Mouse (Mus musculus): Measurements from ENCODE around the gene Aff1. TPM values are rescaled to one million over a fixed set of nuclear protein-coding genes. Genes with fewer than 3 reads are reported as not detected.
A peak's percentile ranks its signal among the peaks of the same experiment; 100 is the strongest.

The Aff1 gene
- polyA plus RNA-seq, 1 experiment from 2014 or later: 6.8 TPM

- no peak overlapping the region for H3K27ac ChIP-seq (ENCODE audit: low read depth, low read length)
- H3K4me1 ChIP-seq (replicated peaks; ENCODE audit: control insufficient read depth, insufficient read depth, low read length): no peaks in the 10 kb centered on the region
- peaks cover 29% of the 10 kb centered on the region for H3K36me3 ChIP-seq (ENCODE audit: control insufficient read depth, insufficient read depth)
- no peak overlapping the region for H3K4me3 ChIP-seq (ENCODE audit: low read depth, low read length)
- H3K9me3 ChIP-seq (ENCODE audit: control insufficient read depth): no peaks in the 10 kb centered on the region
- no peak overlapping the region for H3K4me2 ChIP-seq (replicated peaks; ENCODE audit: low read depth)
- H3K9ac ChIP-seq (ENCODE audit: low read depth, low read length): no peak overlapping the region
- TF ChIP-seq CTCF (IDR thresholded peaks at IDR 0.05; ENCODE audit: low read depth): peak; percentile 82
- 67% methylated on average over 5 of the region's 5 CpGs for WGBS
- H3K27me3 ChIP-seq (replicated peaks; ENCODE audit: control insufficient read depth, insufficient read depth, low read length): no peaks in the 10 kb centered on the region
- ATAC-seq: peak; percentile 58
These were observed 164.3 kb downstream of the Aff1 start for GRCm38 (mm10) chr5:103856286-103857009.

- H3K4me2 ChIP-seq (replicated peaks; ENCODE audit: low read depth): no peak overlapping the region
- peaks cover 22% of the 10 kb centered on the region for H3K36me3 ChIP-seq (ENCODE audit: control insufficient read depth, insufficient read depth)
- no peaks in the 10 kb centered on the region for H3K4me1 ChIP-seq (replicated peaks; ENCODE audit: control insufficient read depth, insufficient read depth, low read length)
- H3K27me3 ChIP-seq (replicated peaks; ENCODE audit: control insufficient read depth, insufficient read depth, low read length): no peaks in the 10 kb centered on the region
- H3K27ac ChIP-seq (ENCODE audit: low read depth, low read length): no peak overlapping the region
- TF ChIP-seq CTCF (IDR thresholded peaks at IDR 0.05; ENCODE audit: low read depth): no peak
- WGBS: 97% methylated on average over 2 of the region's 2 CpGs
- H3K9ac ChIP-seq (ENCODE audit: low read depth, low read length): no peak overlapping the region
- no peak overlapping the region for H3K4me3 ChIP-seq (ENCODE audit: low read depth, low read length)
- no peaks in the 10 kb centered on the region for H3K9me3 ChIP-seq (ENCODE audit: control insufficient read depth)
- ATAC-seq: no peak
These were observed 165.0 kb downstream of the Aff1 start for GRCm38 (mm10) chr5:103857151-103857550.

GRCm38 (mm10) chr5:103860622-103861021 is 168.4 kb downstream of the Aff1 start:
- H3K4me2 ChIP-seq (replicated peaks; ENCODE audit: low read depth): no peak overlapping the region
- H3K4me1 ChIP-seq (replicated peaks; ENCODE audit: control insufficient read depth, insufficient read depth, low read length): no peaks in the 10 kb centered on the region
- WGBS: 93% methylated on average over 11 of the region's 11 CpGs
- H3K36me3 ChIP-seq (ENCODE audit: control insufficient read depth, insufficient read depth): peaks cover 13% of the 10 kb centered on the region; the same call in 1 of the 2 replicates
- no peak overlapping the region for H3K9ac ChIP-seq (ENCODE audit: low read depth, low read length)
- no peak for ATAC-seq
- no peaks in the 10 kb centered on the region for H3K27me3 ChIP-seq (replicated peaks; ENCODE audit: control insufficient read depth, insufficient read depth, low read length)
- no peaks in the 10 kb centered on the region for H3K9me3 ChIP-seq (ENCODE audit: control insufficient read depth)
- TF ChIP-seq CTCF (IDR thresholded peaks at IDR 0.05; ENCODE audit: low read depth): no peak
- no peak overlapping the region for H3K27ac ChIP-seq (ENCODE audit: low read depth, low read length)
- no peak overlapping the region for H3K4me3 ChIP-seq (ENCODE audit: low read depth, low read length)

GRCm38 (mm10) chr5:103863759-103864158 is 171.6 kb downstream of the Aff1 start:
- no peaks in the 10 kb centered on the region for H3K9me3 ChIP-seq (ENCODE audit: control insufficient read depth)
- TF ChIP-seq CTCF (IDR thresholded peaks at IDR 0.05; ENCODE audit: low read depth): no peak
- no peak for ATAC-seq
- no peaks in the 10 kb centered on the region for H3K27me3 ChIP-seq (replicated peaks; ENCODE audit: control insufficient read depth, insufficient read depth, low read length)
- H3K4me1 ChIP-seq (replicated peaks; ENCODE audit: control insufficient read depth, insufficient read depth, low read length): no peaks in the 10 kb centered on the region
- H3K4me3 ChIP-seq (ENCODE audit: low read depth, low read length): no peak overlapping the region
- peaks cover 17% of the 10 kb centered on the region; the same call in 1 of the 2 replicates for H3K36me3 ChIP-seq (ENCODE audit: control insufficient read depth, insufficient read depth)
- H3K27ac ChIP-seq (ENCODE audit: low read depth, low read length): no peak overlapping the region
- H3K9ac ChIP-seq (ENCODE audit: low read depth, low read length): no peak overlapping the region
- WGBS: 65% methylated on average over 4 of the region's 4 CpGs
- no peak overlapping the region for H3K4me2 ChIP-seq (replicated peaks; ENCODE audit: low read depth)

GRCm38 (mm10) chr5:103889766-103890165 is 197.6 kb downstream of the Aff1 start:
- H3K4me1 ChIP-seq (replicated peaks; ENCODE audit: control insufficient read depth, insufficient read depth, low read length): no peaks in the 10 kb centered on the region
- WGBS: 63% methylated on average over 15 of the region's 15 CpGs
- no peak overlapping the region for H3K4me3 ChIP-seq (ENCODE audit: low read depth, low read length)
- no peak overlapping the region for H3K4me2 ChIP-seq (replicated peaks; ENCODE audit: low read depth)
- no peaks in the 10 kb centered on the region for H3K9me3 ChIP-seq (ENCODE audit: control insufficient read depth)
- no peak for ATAC-seq
- no peak overlapping the region for H3K27ac ChIP-seq (ENCODE audit: low read depth, low read length)
- H3K36me3 ChIP-seq (ENCODE audit: control insufficient read depth, insufficient read depth): no peaks in the 10 kb centered on the region
- no peak overlapping the region for H3K9ac ChIP-seq (ENCODE audit: low read depth, low read length)
- no peak for TF ChIP-seq CTCF (IDR thresholded peaks at IDR 0.05; ENCODE audit: low read depth)
- no peaks in the 10 kb centered on the region for H3K27me3 ChIP-seq (replicated peaks; ENCODE audit: control insufficient read depth, insufficient read depth, low read length)

GRCm38 (mm10) chr5:103898310-103898709 is 206.1 kb downstream of the Aff1 start:
- H3K9me3 ChIP-seq (ENCODE audit: control insufficient read depth): no peaks in the 10 kb centered on the region
- no peak overlapping the region for H3K4me2 ChIP-seq (replicated peaks; ENCODE audit: low read depth)
- no peak overlapping the region for H3K27ac ChIP-seq (ENCODE audit: low read depth, low read length)
- H3K36me3 ChIP-seq (ENCODE audit: control insufficient read depth, insufficient read depth): no peaks in the 10 kb centered on the region
- H3K27me3 ChIP-seq (replicated peaks; ENCODE audit: control insufficient read depth, insufficient read depth, low read length): no peaks in the 10 kb centered on the region
- H3K4me1 ChIP-seq (replicated peaks; ENCODE audit: control insufficient read depth, insufficient read depth, low read length): no peaks in the 10 kb centered on the region
- ATAC-seq: no peak
- no peak overlapping the region for H3K4me3 ChIP-seq (ENCODE audit: low read depth, low read length)
- 35% methylated on average over 1 of the region's 1 CpGs for WGBS
- no peak for TF ChIP-seq CTCF (IDR thresholded peaks at IDR 0.05; ENCODE audit: low read depth)
- H3K9ac ChIP-seq (ENCODE audit: low read depth, low read length): no peak overlapping the region

Other genes starting within 250 kb of the Aff1 start
- gene Slc10a6, start 63.0 kb upstream of the Aff1 start, polyA plus RNA-seq (2015; fragmentation: Nextera tagmentation; extraction: Ambion mirVana): 0.38 and 0.56 TPM in 2 replicates
- 0.23 TPM in 1 of 2 replicates, not detected in the other for gene 1700016H13Rik, start 36.4 kb upstream of the Aff1 start, polyA plus RNA-seq (2015; fragmentation: Nextera tagmentation; extraction: Ambion mirVana)
- 4.3 and 4.6 TPM in 2 replicates for gene Klhl8, start 218.9 kb downstream of the Aff1 start, polyA plus RNA-seq (2015; fragmentation: Nextera tagmentation; extraction: Ambion mirVana)

Measured in intestine, postnatal 0 days (tissue).